Mouse (Mus musculus): ENCODE measurements at regions not wholly inside any gene's neighbourhood (a gene's known extent, or its start where the extent isn't known, plus 50 kb on each side); places are given as distances from the start of the nearest gene placed in this dataset.

- no peak for DNase-seq
Observed at GRCm38 (mm10) chr10:8978595-8978994, 92.7 kb upstream of the Sash1 start.

- peak; percentile 71 for DNase-seq
Observed at GRCm38 (mm10) chr10:8973934-8974333, 88.1 kb upstream of the Sash1 start.

- DNase-seq, result no peak
Observed at GRCm38 (mm10) chr10:8972789-8973551, 87.1 kb upstream of the Sash1 start.

GRCm38 (mm10) chr10:8970807-8971206 is 84.9 kb upstream of the Sash1 start:
- DNase-seq, result no peak

GRCm38 (mm10) chr10:8969586-8969985 is 83.7 kb upstream of the Sash1 start:
- DNase-seq, result no peak

GRCm38 (mm10) chr10:8969016-8969415 is 83.1 kb upstream of the Sash1 start:
- DNase-seq, result no peak

- DNase-seq, result peak; percentile 46
Observed at GRCm38 (mm10) chr10:8968276-8968923, 82.5 kb upstream of the Sash1 start.

- no peak for DNase-seq
Observed at GRCm38 (mm10) chr10:8962921-8963320, 77.1 kb upstream of the Sash1 start.

GRCm38 (mm10) chr10:8960964-8961675 is 75.2 kb upstream of the Sash1 start:
- DNase-seq, result no peak

GRCm38 (mm10) chr10:8960275-8960960 is 74.5 kb upstream of the Sash1 start:
- no peak for DNase-seq

GRCm38 (mm10) chr10:8955499-8956211 is 69.8 kb upstream of the Sash1 start:
- no peak for DNase-seq

- no peak for DNase-seq
Observed at GRCm38 (mm10) chr10:8954003-8954402, 68.1 kb upstream of the Sash1 start.

- no peak for DNase-seq
Observed at GRCm38 (mm10) chr10:8952922-8953321, 67.1 kb upstream of the Sash1 start.

- no peak for DNase-seq
Observed at GRCm38 (mm10) chr10:8951937-8952336, 66.1 kb upstream of the Sash1 start.

GRCm38 (mm10) chr10:8951236-8951825 is 65.5 kb upstream of the Sash1 start:
- peak; percentile 33 for DNase-seq

GRCm38 (mm10) chr10:8948227-8948626 is 62.4 kb upstream of the Sash1 start:
- DNase-seq, result no peak

- DNase-seq, result no peak
Observed at GRCm38 (mm10) chr10:8945195-8945751, 59.4 kb upstream of the Sash1 start.

GRCm38 (mm10) chr10:8944586-8944985 is 58.7 kb upstream of the Sash1 start:
- no peak for DNase-seq

GRCm38 (mm10) chr10:8943698-8944097 is 57.8 kb upstream of the Sash1 start:
- no peak for DNase-seq

GRCm38 (mm10) chr10:8942967-8943471 is 57.1 kb upstream of the Sash1 start:
- DNase-seq, result no peak

GRCm38 (mm10) chr10:8936369-8936768 is 50.5 kb upstream of the Sash1 start:
- no peak for DNase-seq
